Mouse (Mus musculus) hindbrain, embryonic 15.5 days (tissue): ENCODE measurements at regions not wholly inside any gene's neighbourhood (a gene's known extent, or its start where the extent isn't known, plus 50 kb on each side); places are given as distances from the start of the nearest gene placed in this dataset.
A peak's percentile ranks its signal among the peaks of the same experiment; 100 is the strongest.
"Not testable (repeated sequence)": the region's sequence is repeated elsewhere in the genome, so short reads cannot be mapped to it uniquely, and the experiment has no call there.

Source experiments
- ATAC-seq: fragments of 200-750 bp; cut with Nextera tagmentation; 2 replicates; pipeline ENCODE4 v1.8.0; 2017; ENCODE audit warnings: low read depth, moderate number of reproducible peaks, moderate TSS enrichment; ENCODE audit not compliant: low FRiP score
- H3K27ac ChIP-seq: fragments of 300-500 bp; sonication (generic); replicated peaks from 2 replicates; pipeline ENCODE4 v1.5.1; 2015; ENCODE audit warnings: mild to moderate bottlenecking, inconsistent platforms
- H3K27me3 ChIP-seq: fragments of 300-500 bp; sonication (generic); 2 replicates; pipeline ENCODE4 v1.6.1; 2015; ENCODE audit warnings: control low read depth, inconsistent platforms
- H3K36me3 ChIP-seq: fragments of 300-500 bp; sonication (generic); 2 replicates; pipeline ENCODE4 v1.6.1; 2015; ENCODE audit warnings: control low read depth, inconsistent platforms
- H3K4me1 ChIP-seq: fragments of 300-500 bp; sonication (generic); replicated peaks from 2 replicates; pipeline ENCODE4 v1.6.1; 2015; ENCODE audit warnings: control low read depth, inconsistent platforms
- H3K4me2 ChIP-seq: fragments of 300-500 bp; sonication (generic); 2 replicates; pipeline ENCODE4 v1.6.1; 2015; ENCODE audit warnings: moderate library complexity, mild to moderate bottlenecking, inconsistent platforms
- H3K4me3 ChIP-seq: fragments of 300-500 bp; sonication (generic); 2 replicates; pipeline ENCODE4 v1.5.1; 2015; ENCODE audit warnings: mild to moderate bottlenecking, inconsistent platforms
- H3K9ac ChIP-seq: fragments of 300-500 bp; sonication (generic); 2 replicates; pipeline ENCODE4 v1.6.1; 2015; ENCODE audit warnings: inconsistent platforms
- H3K9me3 ChIP-seq: fragments of 300-500 bp; sonication (generic); 2 replicates; pipeline ENCODE4 v1.6.1; 2016; ENCODE audit warnings: control low read depth, inconsistent platforms
- WGBS: fragments of 180-500 bp; shearing (Covaris S2); methylation state at CpG from one replicate; pipeline ENCODE4 v1.1.7; 2015; 5-methylcytosine and 5-hydroxymethylcytosine counted together

DNA sequence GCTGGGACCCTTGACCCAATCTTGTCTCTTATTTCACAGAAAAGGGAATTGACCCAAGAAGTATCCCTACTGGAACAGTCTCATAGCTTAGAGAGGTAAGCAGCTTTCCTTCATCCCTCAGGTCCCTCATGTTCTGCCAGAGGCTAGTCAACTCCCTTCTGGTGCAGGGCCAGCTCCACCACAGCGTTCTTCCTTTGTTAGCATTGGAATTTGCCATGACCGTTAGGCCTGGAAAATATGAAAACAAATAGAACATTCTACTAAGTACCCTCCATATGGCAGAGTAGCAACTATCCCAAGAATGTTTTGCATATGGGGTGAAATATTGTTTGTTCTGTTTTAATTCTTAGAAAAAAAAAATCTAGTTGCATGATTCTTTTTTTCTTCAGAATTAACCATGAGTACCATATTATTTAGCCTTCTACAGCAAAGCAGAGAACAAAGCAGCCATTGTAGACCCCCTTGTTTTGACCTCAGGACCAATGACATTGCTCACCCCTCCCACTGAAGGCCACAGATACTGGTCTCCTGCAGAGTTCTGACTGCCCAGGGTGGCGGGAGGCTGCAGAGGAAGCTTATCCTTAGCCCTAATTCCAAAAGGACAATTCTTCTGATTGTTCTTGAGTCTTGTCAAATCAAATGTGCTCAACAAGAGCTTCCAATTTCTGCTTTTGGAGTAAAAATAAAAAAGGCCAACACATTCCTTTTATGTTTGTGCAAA is 78.1 kb upstream of the Ehbp1 start:
- Histone ChIP-seq H3K4me2 (no peak overlapping the region), H3K36me3 (no peaks in the 10 kb centered on the region), H3K9me3 (no peaks in the 10 kb centered on the region), H3K4me3 (no peak overlapping the region), H3K9ac (no peak overlapping the region), H3K27ac (0 out of 2 replicates have a peak overlapping the region, but pooled peaks have one; percentile 30), H3K27me3 (no peaks in the 10 kb centered on the region), H3K4me1 (no peaks in the 10 kb centered on the region)
- 49% methylated on average over 3 of the region's 3 CpGs for WGBS
- ATAC-seq = no peak

DNA sequence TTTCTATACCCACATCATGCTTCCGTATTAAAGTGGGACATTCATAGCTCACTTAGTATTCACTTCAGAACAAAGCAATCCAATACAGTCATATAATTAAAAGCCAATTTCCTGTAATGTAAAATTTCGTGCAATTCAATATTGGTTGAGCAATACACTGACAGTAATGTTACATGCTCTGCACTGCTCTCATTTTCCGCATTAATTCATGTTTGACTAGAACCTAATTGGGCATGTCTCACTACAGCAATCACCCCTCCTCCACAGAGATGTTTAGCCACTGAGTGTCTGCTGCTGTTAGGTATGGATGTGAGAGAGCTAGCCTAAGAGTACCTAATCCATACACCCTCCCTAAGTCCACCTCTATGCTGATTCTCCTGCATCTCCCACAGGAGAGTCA is 79.7 kb upstream of the Ehbp1 start:
- Histone ChIP-seq H3K4me2 (no peak overlapping the region), H3K9me3 (no peaks in the 10 kb centered on the region), H3K27me3 (no peaks in the 10 kb centered on the region), H3K4me3 (no peak overlapping the region), H3K9ac (no peak overlapping the region), H3K36me3 (no peaks in the 10 kb centered on the region), H3K4me1 (no peaks in the 10 kb centered on the region), H3K27ac (no peak overlapping the region)
- peak; percentile 69; the same call in 1 of the 2 replicates for ATAC-seq
- 75% methylated on average over 3 of the region's 3 CpGs for WGBS

DNA sequence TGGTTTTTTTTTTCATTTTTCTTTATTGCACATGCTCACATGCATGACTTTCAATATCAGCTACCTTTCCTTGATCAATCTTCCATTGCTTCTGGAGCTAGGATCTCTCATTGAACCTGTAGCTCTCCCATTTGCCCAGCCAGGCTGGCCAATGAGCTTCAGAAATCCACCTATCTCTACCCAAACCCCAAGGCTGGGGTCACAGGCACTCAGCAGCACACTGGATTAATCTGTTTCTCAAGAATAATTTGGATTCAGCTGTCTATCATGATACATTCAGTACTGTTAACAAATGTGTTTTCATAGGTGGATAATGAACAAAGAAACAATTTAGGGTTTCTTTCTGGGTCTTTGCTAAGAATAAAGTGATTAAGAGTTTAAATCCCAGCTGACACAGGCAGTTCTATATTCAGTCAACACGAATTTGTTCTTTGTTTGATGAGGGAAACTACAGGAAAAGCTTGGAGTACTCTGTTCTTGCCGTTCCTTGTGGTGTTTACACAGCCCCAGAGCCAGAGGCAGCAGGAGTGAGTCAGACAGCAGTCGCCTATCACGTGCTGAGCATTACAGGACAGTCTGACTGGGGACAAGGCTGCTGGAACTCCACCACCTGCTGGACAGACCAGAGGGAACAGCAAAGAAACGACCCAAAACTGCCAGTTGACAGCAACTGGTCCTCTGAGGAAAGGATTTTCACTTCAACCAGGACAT is 74.6 kb upstream of the Tmem17 start:
- Histone ChIP-seq H3K4me3 (no peak overlapping the region), H3K9ac (no peak overlapping the region), H3K4me1 (no peaks in the 10 kb centered on the region; the same call in 1 of the 2 replicates), H3K4me2 (no peak overlapping the region), H3K27me3 (no peaks in the 10 kb centered on the region), H3K9me3 (no peaks in the 10 kb centered on the region), H3K27ac (no peak overlapping the region), H3K36me3 (no peaks in the 10 kb centered on the region)
- WGBS = 18% methylated on average over 5 of the region's 5 CpGs
- peak; percentile 88; the same call in 1 of the 2 replicates for ATAC-seq

DNA sequence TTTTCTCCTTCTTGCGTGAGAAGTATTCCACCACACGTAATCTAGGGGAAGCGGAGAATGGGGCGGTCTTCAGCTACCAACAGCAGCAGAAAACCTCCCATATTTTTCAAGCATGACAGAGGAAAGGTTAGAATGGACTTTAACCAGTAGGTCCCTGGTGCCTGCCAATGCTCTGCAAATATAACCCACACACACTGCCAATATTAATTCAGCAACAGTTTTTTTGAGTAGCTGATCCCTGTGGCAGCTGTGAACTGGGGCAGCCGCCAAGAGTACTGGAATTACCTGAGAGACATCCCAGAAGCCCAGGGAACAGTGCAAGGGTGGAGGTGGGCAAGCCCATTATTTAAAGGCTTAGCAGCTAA is 74.1 kb upstream of the Tmem17 start:
- no peaks in the 10 kb centered on the region for H3K9me3 ChIP-seq
- no peaks in the 10 kb centered on the region; the same call in 1 of the 2 replicates for H3K4me1 ChIP-seq
- H3K4me3 ChIP-seq = no peak overlapping the region
- no peak overlapping the region for H3K4me2 ChIP-seq
- no peak overlapping the region for H3K27ac ChIP-seq
- H3K36me3 ChIP-seq = no peaks in the 10 kb centered on the region
- no peak for ATAC-seq
- no peak overlapping the region for H3K9ac ChIP-seq
- H3K27me3 ChIP-seq = no peaks in the 10 kb centered on the region
- WGBS = 76% methylated on average over 5 of the region's 5 CpGs

DNA sequence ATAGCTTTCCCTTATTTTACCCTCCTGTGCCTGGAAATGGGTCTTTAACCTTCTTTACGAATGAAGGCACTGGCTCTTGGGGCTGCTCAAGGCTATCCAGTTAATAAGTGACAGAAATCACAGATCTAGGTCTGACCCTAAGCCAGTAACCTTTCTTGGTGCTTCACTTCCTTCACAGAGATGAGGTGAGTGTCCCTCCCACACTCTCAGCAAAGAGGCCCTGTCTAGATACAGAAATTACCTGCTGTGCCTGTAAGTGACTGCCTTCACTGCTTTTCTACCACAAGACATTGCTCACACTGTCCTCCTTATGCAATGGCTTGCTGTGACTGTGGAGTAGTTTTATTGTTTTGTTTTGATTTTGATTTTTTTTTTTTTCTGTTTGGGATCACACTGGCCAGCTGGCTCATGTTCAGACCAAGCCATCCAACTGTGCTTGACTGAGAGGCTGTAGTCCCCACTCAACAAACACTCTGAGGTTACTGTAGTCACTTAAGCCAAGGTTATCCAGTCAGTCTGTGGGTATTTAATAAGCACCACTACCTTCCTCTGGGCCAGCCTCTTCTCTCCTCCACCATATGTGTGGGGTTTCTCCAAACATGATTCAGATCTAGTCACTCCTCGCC is 73.3 kb upstream of the Tmem17 start:
- Histone ChIP-seq H3K36me3 (no peaks in the 10 kb centered on the region), H3K4me2 (no peak overlapping the region), H3K9me3 (no peaks in the 10 kb centered on the region), H3K27me3 (no peaks in the 10 kb centered on the region), H3K4me1 (no peaks in the 10 kb centered on the region; the same call in 1 of the 2 replicates), H3K4me3 (no peak overlapping the region), H3K9ac (no peak overlapping the region), H3K27ac (no peak overlapping the region)
- ATAC-seq = no peak
- WGBS = 84% methylated on average over 2 of the region's 2 CpGs

DNA sequence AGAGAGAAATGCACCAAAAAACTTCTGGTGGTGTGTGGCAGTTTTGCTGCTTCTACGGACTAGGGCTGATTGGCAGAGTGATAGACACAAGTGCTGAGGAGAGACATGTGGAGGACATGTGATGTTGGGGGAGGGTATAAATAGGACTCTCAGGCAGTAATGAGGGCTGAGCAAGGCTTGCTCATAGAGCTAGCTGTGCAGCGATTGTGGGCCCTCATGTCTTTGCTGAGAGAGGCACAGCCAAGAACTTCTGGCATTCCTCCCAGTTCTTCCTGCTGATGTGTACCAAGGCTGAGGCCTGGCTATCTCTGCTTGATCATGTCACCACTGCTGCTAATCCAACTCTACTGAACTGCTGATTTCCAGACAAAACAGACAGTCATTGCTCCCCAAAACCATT is 71.4 kb upstream of the Tmem17 start:
- Histone ChIP-seq H3K4me2 (no peak overlapping the region), H3K9me3 (no peaks in the 10 kb centered on the region), H3K27me3 (no peaks in the 10 kb centered on the region), H3K36me3 (no peaks in the 10 kb centered on the region), H3K27ac (no peak overlapping the region), H3K4me3 (no peak overlapping the region), H3K9ac (no peak overlapping the region), H3K4me1 (no peaks in the 10 kb centered on the region; the same call in 1 of the 2 replicates)
- 77% methylated on average over 2 of the region's 2 CpGs for WGBS
- peak; percentile 80; the same call in 1 of the 2 replicates for ATAC-seq

DNA sequence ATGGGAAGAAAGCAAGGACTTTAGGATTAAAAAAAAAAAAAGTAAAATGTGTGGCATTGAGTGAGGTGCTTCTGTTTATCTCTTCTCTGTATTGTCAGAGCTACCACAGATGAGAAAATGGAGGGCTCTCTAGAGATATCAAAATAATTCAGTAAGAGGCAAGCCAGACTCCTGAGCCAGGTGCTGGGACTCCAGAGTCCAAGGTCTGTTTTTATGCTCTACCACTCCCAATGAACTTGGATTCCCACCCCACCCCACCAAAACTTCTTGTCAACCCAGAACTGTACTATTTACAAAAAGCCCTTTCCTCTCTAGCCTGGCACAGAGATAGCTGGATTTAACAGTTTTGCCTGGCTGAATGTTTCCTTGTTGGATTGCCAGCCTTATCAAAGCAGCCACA is 58.7 kb upstream of the Tmem17 start:
- Histone ChIP-seq H3K9me3 (no peaks in the 10 kb centered on the region), H3K4me1 (no peaks in the 10 kb centered on the region), H3K4me3 (no peak overlapping the region), H3K9ac (no peak overlapping the region), H3K36me3 (no peaks in the 10 kb centered on the region), H3K4me2 (no peak overlapping the region), H3K27me3 (no peaks in the 10 kb centered on the region), H3K27ac (no peak overlapping the region)
- ATAC-seq = no peak

DNA sequence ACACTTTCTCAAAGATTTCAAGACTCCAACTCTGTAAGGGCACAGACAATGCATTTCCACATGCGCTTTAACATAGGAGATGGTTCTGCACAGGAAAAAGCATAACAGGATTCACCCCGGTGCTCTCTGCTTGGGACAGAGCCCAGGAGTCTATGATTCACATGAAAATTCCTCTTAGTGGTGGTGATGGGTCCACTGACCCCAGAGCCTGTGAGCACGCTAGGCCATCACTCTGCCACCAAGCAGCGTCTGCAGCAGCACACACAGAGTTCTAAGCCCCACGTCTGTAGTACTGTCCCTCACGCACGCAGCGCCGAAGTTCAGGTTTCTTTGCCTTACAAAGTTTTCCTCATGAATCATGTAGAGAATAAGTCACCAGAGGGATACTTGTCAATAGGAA is 55.6 kb upstream of the Tmem17 start:
- no peaks in the 10 kb centered on the region for H3K4me1 ChIP-seq
- no peak overlapping the region for H3K4me3 ChIP-seq
- 96% methylated on average over 9 of the region's 9 CpGs for WGBS
- H3K36me3 ChIP-seq = no peaks in the 10 kb centered on the region
- H3K4me2 ChIP-seq = no peak overlapping the region
- H3K9ac ChIP-seq = no peak overlapping the region
- ATAC-seq = no peak
- H3K9me3 ChIP-seq = no peaks in the 10 kb centered on the region
- no peaks in the 10 kb centered on the region for H3K27me3 ChIP-seq
- H3K27ac ChIP-seq = no peak overlapping the region

DNA sequence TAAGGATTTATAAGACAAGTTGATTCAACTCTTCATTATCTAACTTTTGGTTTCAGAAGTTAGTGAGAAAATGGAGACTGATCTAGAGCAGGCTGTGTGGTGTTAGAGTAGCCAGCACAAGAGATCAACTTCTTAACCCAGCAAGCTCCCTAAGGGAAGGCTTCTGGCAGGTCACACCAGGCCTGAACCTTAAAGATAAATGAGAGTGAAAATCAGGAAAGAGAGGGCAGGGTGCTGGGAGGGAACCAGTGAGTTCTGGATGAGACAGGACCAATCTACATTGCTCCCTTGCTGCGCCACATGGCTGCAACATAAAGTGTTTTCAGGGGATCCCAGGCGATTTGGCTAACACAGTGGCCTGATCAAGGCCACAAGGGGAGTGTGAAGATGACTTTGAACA is 54.7 kb upstream of the Tmem17 start:
- Histone ChIP-seq H3K9ac (no peak overlapping the region), H3K36me3 (no peaks in the 10 kb centered on the region), H3K27ac (no peak overlapping the region), H3K27me3 (no peaks in the 10 kb centered on the region), H3K4me1 (no peaks in the 10 kb centered on the region), H3K4me3 (no peak overlapping the region), H3K9me3 (no peaks in the 10 kb centered on the region), H3K4me2 (no peak overlapping the region)
- no peak for ATAC-seq
- WGBS = 96% methylated on average over 2 of the region's 2 CpGs

DNA sequence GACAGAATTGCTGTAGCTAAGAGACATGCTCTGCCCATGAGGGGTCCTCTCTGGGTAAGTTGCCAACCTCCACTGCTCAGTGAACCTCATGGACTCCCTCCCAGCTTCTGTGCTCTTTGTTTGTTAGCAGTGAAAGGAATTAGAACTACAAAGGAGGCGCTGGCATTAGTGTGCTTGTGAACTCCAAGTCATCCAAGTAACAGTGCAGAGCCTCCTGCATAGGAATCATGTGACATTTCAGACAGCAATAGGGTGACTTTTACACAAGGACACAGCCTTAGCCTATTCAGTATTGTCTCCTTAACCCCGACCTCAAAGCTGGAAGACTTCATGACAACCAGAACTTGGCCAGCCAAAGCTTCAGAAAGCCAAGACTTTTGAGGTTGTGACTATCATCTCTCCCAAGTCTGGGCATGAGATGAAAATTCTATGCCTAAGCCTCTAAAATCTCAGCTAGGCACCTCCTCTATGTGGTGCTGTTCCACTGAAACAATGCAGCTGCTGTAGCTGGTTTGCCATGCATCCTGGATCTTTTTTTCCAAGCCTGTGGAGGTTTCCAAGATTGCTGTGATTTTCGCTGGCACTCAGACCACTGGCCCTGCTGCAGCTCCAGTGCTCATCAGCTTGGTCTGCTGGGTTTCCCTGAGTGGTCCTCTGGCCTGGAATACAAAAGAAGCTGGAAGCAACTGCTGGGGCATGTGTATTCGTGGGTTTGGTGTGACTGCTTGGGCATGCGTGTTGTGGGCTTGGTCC is 52.8 kb upstream of the Tmem17 start:
- H3K4me2 ChIP-seq = no peak overlapping the region
- H3K4me1 ChIP-seq = no peaks in the 10 kb centered on the region
- 49% methylated on average over 5 of the region's 5 CpGs for WGBS
- H3K4me3 ChIP-seq = no peak overlapping the region
- H3K9ac ChIP-seq = no peak overlapping the region
- H3K27ac ChIP-seq = peak overlapping the region; percentile 66
- peak; percentile 97 for ATAC-seq
- H3K9me3 ChIP-seq = no peaks in the 10 kb centered on the region
- no peaks in the 10 kb centered on the region for H3K27me3 ChIP-seq
- H3K36me3 ChIP-seq = no peaks in the 10 kb centered on the region

DNA sequence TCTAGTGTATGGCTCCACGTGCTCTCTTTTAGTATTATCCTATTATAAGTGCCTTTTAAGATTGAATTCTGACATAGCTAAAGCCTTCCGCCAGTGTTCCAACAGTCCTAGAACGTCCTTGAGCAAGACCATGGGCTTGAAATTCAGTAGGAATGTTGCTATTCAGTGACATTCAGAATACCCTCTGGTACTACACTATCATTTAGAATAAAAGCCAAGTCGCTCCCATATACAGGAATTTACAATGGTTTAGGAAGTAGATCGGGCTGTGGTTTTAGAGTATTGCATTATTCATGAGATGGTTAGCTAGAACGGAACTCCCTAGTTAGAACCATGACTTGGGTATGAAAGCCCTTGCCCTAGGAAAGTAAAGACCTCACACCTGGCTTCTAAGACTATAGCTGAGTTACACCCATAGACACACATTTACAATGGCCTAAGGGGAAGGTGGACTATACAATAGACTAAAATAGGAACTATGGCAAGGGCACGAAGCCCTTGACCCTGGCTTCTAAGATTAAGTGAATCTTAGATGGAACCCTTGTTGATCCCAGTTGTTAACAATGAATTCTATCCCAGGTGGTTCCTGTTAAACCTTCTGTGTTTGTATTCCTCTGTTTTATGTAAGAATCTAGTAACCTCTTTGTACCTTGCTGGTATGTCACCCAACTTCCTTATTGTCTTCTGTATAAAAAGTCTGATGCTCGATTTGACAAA is 50.7 kb upstream of the Tmem17 start:
- not testable (repeated sequence) for H3K4me1 ChIP-seq, H3K4me2 ChIP-seq, H3K4me3 ChIP-seq, H3K36me3 ChIP-seq, H3K9me3 ChIP-seq, H3K9ac ChIP-seq, H3K27ac ChIP-seq, ATAC-seq, H3K27me3 ChIP-seq
- WGBS = 87% methylated on average over 8 of the region's 8 CpGs
